Mouse (Mus musculus) thymus, adult 2 months (tissue): ENCODE results near the gene Arl15.

ENCODE experiments used
- CTCF ChIP-seq: fragments of 200-500 bp; IDR thresholded peaks from 2 replicates; pipeline ENCODE4 v1.5.1; 2012; ENCODE audit warnings: mild to moderate bottlenecking, control low read depth, low read length, moderate library complexity, borderline replicate concordance; ENCODE audit not compliant: control insufficient read depth, poor library complexity, insufficient read depth; ENCODE audit errors: extremely low read depth
- POLR2A ChIP-seq: fragments of 200-500 bp; IDR thresholded peaks from 2 replicates; pipeline ENCODE4 v1.6.1; 2012; ENCODE audit warnings: mild to moderate bottlenecking, low read length, control low read depth, moderate library complexity; ENCODE audit not compliant: control insufficient read depth, poor library complexity, insufficient read depth; ENCODE audit errors: extremely low read depth

DNA sequence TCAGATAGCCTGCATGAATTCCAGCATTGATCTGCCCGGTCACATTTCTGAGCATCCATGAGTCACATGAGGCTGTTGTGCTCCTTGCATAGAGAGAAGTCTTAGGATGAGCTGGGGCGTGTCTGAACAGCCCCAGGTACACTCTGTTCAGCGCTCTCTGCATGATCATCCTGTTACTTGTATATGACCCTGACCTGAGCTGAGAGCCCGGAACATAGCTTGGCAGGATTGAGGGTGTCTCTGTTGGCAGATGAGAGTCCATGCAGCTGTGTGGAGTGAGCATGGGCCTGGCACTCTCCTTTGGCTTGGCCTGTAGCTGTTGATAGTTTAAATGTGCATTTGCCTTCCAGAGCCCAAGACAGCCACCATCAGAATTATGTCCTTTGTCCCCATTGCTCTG, 50.4 kb downstream of the Arl15 start:
- TF ChIP-seq CTCF (no peak), POLR2A (no peak)
